Mouse (Mus musculus) hindbrain, postnatal 0 days (tissue): ENCODE results near the gene Nek6. TPM values are rescaled to one million over a fixed set of nuclear protein-coding genes. Genes with fewer than 3 reads are reported as not detected.

Source experiments
- ATAC-seq: fragments of 200-750 bp; cut with Nextera tagmentation; 2 replicates; pipeline ENCODE4 v1.8.0; 2017; ENCODE audit warnings: mild to moderate bottlenecking, moderate TSS enrichment, moderate library complexity
- DNase-seq: peaks from one replicate; pipeline ENCODE4 v3.0.0-alpha.2; 2015; ENCODE audit warnings: low spot score
- H3K27ac ChIP-seq: fragments of 300-500 bp; sonication (generic); 2 replicates; pipeline ENCODE4 v1.5.1; 2014; ENCODE audit warnings: mild to moderate bottlenecking
- H3K27me3 ChIP-seq: fragments of 300-500 bp; sonication (generic); 2 replicates; pipeline ENCODE4 v1.6.1; 2014; ENCODE audit warnings: low read length, mixed read lengths; ENCODE audit not compliant: insufficient read depth
- H3K36me3 ChIP-seq: fragments of 300-500 bp; sonication (generic); 2 replicates; pipeline ENCODE4 v1.6.1; 2014; ENCODE audit warnings: low read length, mixed read lengths; ENCODE audit not compliant: insufficient read depth
- H3K4me1 ChIP-seq: fragments of 300-500 bp; sonication (generic); 2 replicates; pipeline ENCODE4 v1.6.1; 2014; ENCODE audit warnings: antibody characterized with exemption, low read length, mixed read lengths; ENCODE audit not compliant: insufficient read depth
- H3K4me2 ChIP-seq: fragments of 300-500 bp; sonication (generic); 2 replicates; pipeline ENCODE4 v1.6.1; 2014; ENCODE audit warnings: low read depth, mild to moderate bottlenecking, low read length, moderate library complexity, mixed read lengths
- H3K4me3 ChIP-seq: fragments of 300-500 bp; sonication (generic); 2 replicates; pipeline ENCODE4 v1.5.1; 2014; ENCODE audit warnings: low read length
- H3K9ac ChIP-seq: fragments of 300-500 bp; sonication (generic); replicated peaks from 2 replicates; pipeline ENCODE4 v1.6.1; 2014; ENCODE audit warnings: mild to moderate bottlenecking, low read length, moderate library complexity, mixed read lengths
- H3K9me3 ChIP-seq: fragments of 300-500 bp; sonication (generic); 2 replicates; pipeline ENCODE4 v1.6.1; 2016; ENCODE audit warnings: low read length, mixed read lengths
- CTCF ChIP-seq: IDR thresholded peaks from 2 replicates; pipeline ENCODE4 v1.5.1; 2016; ENCODE audit warnings: antibody characterized with exemption, control low read depth, low read depth
- WGBS: fragments of 180-500 bp; shearing (Covaris S2); extraction: QIAGEN DNeasy Blood & Tissue Kit; methylation state at CpG from one replicate; pipeline ENCODE4 v1.1.7; 2014; 5-methylcytosine and 5-hydroxymethylcytosine counted together
- polyA plus RNA-seq: library from polyadenylated mRNA; unstranded; fragments of >200 nt; fragmentation: Nextera tagmentation; extraction: Ambion mirVana; gene quantifications from 2 replicates; pipeline ENCODE4 v1.2.1, GENCODE M21; 2015
- total RNA-seq: library from RNA; depleted of rRNA; stranded (reverse); fragments of >200 nt; gene quantifications from 2 replicates; pipeline ENCODE4 v1.2.3, GENCODE M21; 2014

Nek6 gene
- total and polyA plus RNA-seq, 2 experiments from 2014 or later = 27.5 to 75.1 TPM

- no peaks in the 10 kb centered on the region for H3K36me3 ChIP-seq
- H3K4me2 ChIP-seq = no peak overlapping the region
- H3K27ac ChIP-seq = no peak overlapping the region
- no peak overlapping the region for H3K9ac ChIP-seq
- ATAC-seq = no peak
- H3K4me3 ChIP-seq = no peak overlapping the region
- 57% methylated on average over 3 of the region's 3 CpGs for WGBS
- no peaks in the 10 kb centered on the region for H3K9me3 ChIP-seq
- H3K4me1 ChIP-seq = peaks cover 23% of the 10 kb centered on the region; the same call in 1 of the 2 replicates
- TF ChIP-seq CTCF = no peak
- no peaks in the 10 kb centered on the region for H3K27me3 ChIP-seq
- no peak for DNase-seq
These were observed 5.0 kb downstream of the Nek6 start for GRCm38 (mm10) chr2:38516471-38516870.

- H3K36me3 ChIP-seq = no peaks in the 10 kb centered on the region
- DNase-seq (no peak), ATAC-seq (no peak)
- no peak overlapping the region for H3K4me3 ChIP-seq
- TF ChIP-seq CTCF = no peak
- H3K9ac ChIP-seq = no peak overlapping the region
- H3K9me3 ChIP-seq = no peaks in the 10 kb centered on the region
- H3K27ac ChIP-seq = no peak overlapping the region
- H3K4me2 ChIP-seq = no peak overlapping the region
- 60% methylated on average over 6 of the region's 6 CpGs for WGBS
- peaks cover 23% of the 10 kb centered on the region; the same call in 1 of the 2 replicates for H3K4me1 ChIP-seq
- no peaks in the 10 kb centered on the region for H3K27me3 ChIP-seq
These were observed 5.6 kb downstream of the Nek6 start for GRCm38 (mm10) chr2:38517045-38517444.

- no peaks in the 10 kb centered on the region for H3K27me3 ChIP-seq
- no peak for TF ChIP-seq CTCF
- H3K4me1 ChIP-seq = peaks cover 15% of the 10 kb centered on the region; the same call in 1 of the 2 replicates
These were observed 7.3 kb downstream of the Nek6 start for GRCm38 (mm10) chr2:38518719-38519118.

GRCm38 (mm10) chr2:38519934-38520333 lies 8.5 kb downstream of the Nek6 start:
- Histone ChIP-seq H3K9ac (no peak overlapping the region), H3K9me3 (no peaks in the 10 kb centered on the region), H3K4me2 (no peak overlapping the region), H3K4me1 (peaks cover 15% of the 10 kb centered on the region; the same call in 1 of the 2 replicates), H3K4me3 (no peak overlapping the region), H3K36me3 (no peaks in the 10 kb centered on the region), H3K27ac (no peak overlapping the region), H3K27me3 (no peaks in the 10 kb centered on the region)
- DNase-seq (no peak), ATAC-seq (no peak)
- 72% methylated on average over 11 of the region's 11 CpGs for WGBS
- TF ChIP-seq CTCF = no peak

More at GRCm38 (mm10) chr2:38518719-38519118, 7.3 kb downstream of the Nek6 start:
- no peak overlapping the region for H3K9ac ChIP-seq
- H3K4me3 ChIP-seq = no peak overlapping the region
- DNase-seq (no peak), ATAC-seq (no peak)
- H3K4me2 ChIP-seq = no peak overlapping the region
- 92% methylated on average over 5 of the region's 5 CpGs for WGBS
- no peaks in the 10 kb centered on the region for H3K9me3 ChIP-seq
- H3K36me3 ChIP-seq = no peaks in the 10 kb centered on the region
- H3K27ac ChIP-seq = no peak overlapping the region

- Histone ChIP-seq H3K4me3 (no peak overlapping the region), H3K27me3 (no peaks in the 10 kb centered on the region), H3K4me1 (peaks cover 10% of the 10 kb centered on the region), H3K27ac (no peak overlapping the region), H3K4me2 (no peak overlapping the region), H3K9ac (no peak overlapping the region), H3K36me3 (no peaks in the 10 kb centered on the region), H3K9me3 (no peaks in the 10 kb centered on the region)
- WGBS = 74% methylated on average over 12 of the region's 12 CpGs
- ATAC-seq (no peak), DNase-seq (no peak)
- TF ChIP-seq CTCF = no peak
These were observed 10.2 kb downstream of the Nek6 start for GRCm38 (mm10) chr2:38521618-38522017.

GRCm38 (mm10) chr2:38522354-38522753 lies 10.9 kb downstream of the Nek6 start:
- no peaks in the 10 kb centered on the region for H3K9me3 ChIP-seq
- H3K4me3 ChIP-seq = no peak overlapping the region
- WGBS = 82% methylated on average over 2 of the region's 2 CpGs
- no peaks in the 10 kb centered on the region for H3K27me3 ChIP-seq
- H3K4me1 ChIP-seq = peaks cover 10% of the 10 kb centered on the region
- no peak for DNase-seq
- H3K9ac ChIP-seq = no peak overlapping the region
- TF ChIP-seq CTCF = no peak
- H3K27ac ChIP-seq = no peak overlapping the region
- no peak overlapping the region for H3K4me2 ChIP-seq
- no peaks in the 10 kb centered on the region for H3K36me3 ChIP-seq
- no peak for ATAC-seq

GRCm38 (mm10) chr2:38523781-38524445 lies 12.5 kb downstream of the Nek6 start:
- H3K4me3 ChIP-seq = no peak overlapping the region
- H3K9ac ChIP-seq = no peak overlapping the region
- H3K27me3 ChIP-seq = no peaks in the 10 kb centered on the region
- H3K36me3 ChIP-seq = no peaks in the 10 kb centered on the region
- no peak for TF ChIP-seq CTCF
- ATAC-seq (no peak), DNase-seq (no peak)
- no peak overlapping the region for H3K4me2 ChIP-seq
- peaks cover 8% of the 10 kb centered on the region for H3K4me1 ChIP-seq
- H3K9me3 ChIP-seq = no peaks in the 10 kb centered on the region
- no peak overlapping the region for H3K27ac ChIP-seq
- WGBS = 83% methylated on average over 10 of the region's 10 CpGs
